Mouse (Mus musculus): Measurements from ENCODE around the gene Ric8b.

Gene Ric8b

DNA sequence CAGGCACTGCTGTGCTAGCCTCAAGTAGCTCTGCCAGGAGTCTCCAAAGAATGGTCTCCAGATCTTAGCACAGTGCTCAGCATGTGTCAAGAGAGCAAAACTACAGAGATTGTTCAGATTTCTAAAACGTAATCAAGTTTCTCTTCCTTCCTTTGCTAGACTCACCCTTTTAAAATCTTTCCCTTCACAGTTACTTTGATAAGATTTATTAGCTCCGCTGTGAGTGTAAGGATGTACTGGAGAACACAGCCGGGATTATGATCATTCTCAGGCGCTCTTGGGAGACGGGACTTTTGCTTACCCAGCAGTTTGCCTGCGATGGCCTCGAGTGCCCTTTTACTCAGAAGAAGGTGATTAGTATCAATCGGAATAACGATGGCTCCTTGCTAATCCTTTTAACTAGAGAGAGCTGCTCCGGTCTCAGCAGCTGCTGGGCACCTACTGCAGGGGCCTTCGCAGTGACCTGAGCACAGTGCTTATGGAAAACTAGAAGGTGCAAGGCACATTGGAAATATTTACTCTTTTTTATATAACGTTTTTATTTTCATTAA lies 43.0 kb downstream of the Ric8b start:
- DNase-seq (ENCODE audit: low read depth, low spot score): peak; percentile 50

DNA sequence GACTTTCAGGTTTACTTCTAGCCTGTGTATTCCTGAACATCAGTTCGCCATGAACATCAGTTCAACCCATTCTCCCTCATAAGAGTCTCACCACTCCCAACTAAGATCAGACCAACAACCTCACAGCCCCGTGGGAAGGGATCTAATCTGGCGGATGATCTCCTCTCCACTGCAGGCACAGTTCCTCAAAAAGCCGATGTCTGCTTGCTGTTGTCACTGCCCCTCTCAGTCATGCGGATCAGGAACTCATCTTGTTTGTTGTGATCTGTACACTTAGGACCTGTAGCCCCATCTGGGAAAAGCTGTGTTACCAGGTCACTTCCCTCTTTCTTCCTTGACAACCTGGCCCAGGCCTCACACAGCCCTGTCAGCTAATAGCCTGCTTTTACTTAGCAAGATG lies 45.7 kb downstream of the Ric8b start:
- no peak for DNase-seq (ENCODE audit: low read depth, low spot score)

DNA sequence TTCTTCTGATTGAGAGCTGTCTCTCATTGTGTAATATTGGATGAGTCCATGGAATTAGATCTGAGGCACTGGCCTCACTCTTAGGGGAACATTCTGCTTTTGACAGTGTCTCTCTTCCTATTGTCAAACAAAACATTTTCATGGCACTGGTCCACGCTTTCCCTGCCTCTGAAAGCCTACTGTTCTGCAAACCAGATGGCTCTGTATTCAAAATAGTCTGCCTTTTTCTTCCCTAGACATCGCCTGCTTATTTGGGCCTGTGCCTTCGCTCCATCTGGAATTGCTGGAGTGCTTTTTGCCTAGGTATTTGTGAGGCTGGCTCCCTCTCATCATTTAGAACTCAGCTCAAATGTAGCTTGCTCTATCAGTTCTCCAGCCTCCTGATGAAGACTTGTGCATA lies 46.3 kb downstream of the Ric8b start:
- DNase-seq (ENCODE audit: low read depth, low spot score): no peak

- DNase-seq (ENCODE audit: low read depth, low spot score): no peak
Observed at GRCm38 (mm10) chr10:84966542-84966941, 49.1 kb downstream of the Ric8b start.

GRCm38 (mm10) chr10:84967645-84968044 lies 50.2 kb downstream of the Ric8b start:
- no peak for DNase-seq (ENCODE audit: low read depth, low spot score)

DNA sequence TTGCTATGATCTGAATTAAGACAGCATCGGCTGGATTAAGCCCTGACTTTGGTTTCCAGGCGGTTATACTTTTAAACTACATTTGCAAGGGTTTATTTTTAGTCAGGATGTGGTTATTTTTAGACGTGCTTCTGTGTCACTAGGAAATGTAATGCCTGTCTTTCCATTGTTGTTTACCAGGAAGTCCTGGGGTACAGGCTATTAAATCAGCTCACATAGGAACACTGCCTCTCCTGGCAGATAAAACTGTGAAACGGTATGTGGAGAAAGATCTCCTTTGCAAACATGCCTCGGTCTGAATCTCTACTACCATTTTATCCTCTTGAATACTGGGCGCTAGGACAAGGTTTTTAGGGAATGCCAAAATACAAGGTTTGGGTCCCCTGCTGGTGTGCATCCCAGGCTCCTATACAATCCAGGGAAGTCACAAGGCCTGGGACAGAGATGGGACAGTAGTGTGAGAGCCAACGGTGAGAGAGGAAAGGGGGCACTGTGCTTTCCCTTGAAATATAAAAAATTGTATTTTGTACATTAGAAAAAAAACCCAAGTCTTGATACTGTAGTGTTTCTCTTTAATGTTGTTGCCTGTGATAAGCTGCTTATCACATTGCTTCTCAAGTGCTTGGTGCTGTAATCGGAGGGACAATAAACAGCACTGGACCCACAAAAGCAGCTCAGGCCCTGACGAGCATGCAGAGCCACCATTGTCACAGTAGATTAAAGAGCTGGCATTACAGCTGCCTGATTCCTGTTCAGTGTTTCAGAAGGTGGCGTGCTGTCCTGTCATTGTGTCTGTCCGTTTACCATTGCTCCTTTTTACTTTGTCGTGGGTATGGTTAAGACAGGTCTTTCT lies 51.7 kb downstream of the Ric8b start:
- no peak for DNase-seq (ENCODE audit: low read depth, low spot score)

DNA sequence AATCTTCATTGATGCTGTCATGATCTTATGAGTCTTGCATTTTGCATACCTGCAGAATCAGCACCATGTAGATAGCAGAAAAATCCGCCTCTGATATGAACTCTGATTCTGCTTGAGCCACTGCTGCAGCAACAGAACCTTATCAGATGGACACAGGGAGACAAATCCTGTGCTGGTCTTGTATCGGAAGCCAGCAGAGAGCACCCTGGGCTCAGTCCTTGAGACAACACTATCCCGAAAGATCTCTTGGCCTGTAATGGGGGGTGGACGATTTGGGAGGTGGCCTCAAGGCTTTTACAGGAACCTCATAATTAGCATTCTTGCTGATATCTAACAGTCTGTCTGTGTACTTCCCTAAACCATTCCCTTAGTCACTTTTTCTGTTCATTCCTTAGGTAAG lies 57.8 kb downstream of the Ric8b start:
- no peak for DNase-seq (ENCODE audit: low read depth, low spot score)

- no peak for DNase-seq (ENCODE audit: low read depth, low spot score)
Observed at GRCm38 (mm10) chr10:84976588-84977351, 59.4 kb downstream of the Ric8b start.

DNA sequence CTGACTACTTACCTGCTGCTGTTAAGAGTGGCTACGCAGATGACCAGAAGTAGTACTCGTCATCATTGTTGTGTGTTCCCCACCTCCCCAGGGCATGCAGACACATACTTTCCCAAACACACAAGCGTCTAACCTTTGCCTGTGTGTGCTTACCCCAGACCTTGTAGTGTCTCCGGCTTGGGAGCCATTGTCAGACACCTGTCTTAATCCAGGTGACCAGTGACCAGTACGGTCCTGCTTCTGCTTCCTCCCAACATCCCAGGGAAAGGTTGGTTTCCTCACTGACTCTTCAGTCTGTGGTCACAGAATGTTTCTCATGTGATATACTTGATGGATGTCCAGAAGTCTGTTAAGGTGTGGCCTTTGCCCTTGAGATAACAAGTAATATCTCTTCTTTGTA lies 62.9 kb downstream of the Ric8b start:
- DNase-seq (ENCODE audit: low read depth, low spot score): no peak

- DNase-seq (ENCODE audit: low read depth, low spot score): no peak
Observed at GRCm38 (mm10) chr10:84981441-84981840, 64.0 kb downstream of the Ric8b start.

GRCm38 (mm10) chr10:84982675-84983074 lies 65.3 kb downstream of the Ric8b start:
- no peak for DNase-seq (ENCODE audit: low read depth, low spot score)

DNA sequence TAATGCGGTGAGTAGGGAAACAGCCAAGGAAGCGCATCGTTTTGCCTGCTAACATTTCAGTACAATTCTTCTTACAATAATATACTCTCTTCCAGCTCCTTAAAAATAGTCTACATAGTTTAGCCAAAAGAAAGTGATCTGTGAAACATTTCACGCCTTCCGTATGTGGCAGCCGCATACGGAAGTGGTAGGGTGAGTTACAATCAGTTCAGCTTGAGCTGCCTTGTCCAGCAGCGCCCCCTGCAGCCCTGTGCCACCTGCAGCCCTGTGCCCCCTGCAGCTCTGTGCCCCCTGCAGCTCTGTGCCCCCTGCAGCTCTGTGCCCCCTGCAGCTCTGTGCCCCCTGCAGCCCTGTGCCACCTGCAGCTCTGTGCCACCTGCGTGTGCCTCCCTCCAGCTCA lies 68.5 kb downstream of the Ric8b start:
- peak; percentile 16 for DNase-seq (ENCODE audit: low read depth, low spot score)

DNA sequence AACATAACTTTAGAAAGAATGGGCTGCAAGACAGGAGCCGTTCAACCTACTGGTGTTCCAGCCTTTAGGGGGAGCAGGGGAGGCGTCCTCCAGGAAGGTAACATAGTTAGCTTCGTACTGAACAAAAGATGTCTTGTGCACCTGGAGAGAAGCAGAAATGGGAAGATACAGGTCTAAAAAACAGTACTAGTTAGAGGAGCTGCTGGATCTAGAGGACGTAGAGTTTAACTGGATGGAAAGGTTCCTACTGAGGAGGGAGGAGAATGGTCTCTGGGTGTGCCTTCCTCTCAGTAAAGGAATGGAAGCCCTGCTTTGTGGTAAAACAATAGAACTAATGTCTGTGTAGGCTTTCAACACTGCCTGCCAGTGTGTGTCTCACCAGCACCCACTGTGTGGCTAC lies 70.2 kb downstream of the Ric8b start:
- no peak for DNase-seq (ENCODE audit: low read depth, low spot score)

GRCm38 (mm10) chr10:84988650-84989049 lies 71.2 kb downstream of the Ric8b start:
- no peak for DNase-seq (ENCODE audit: low read depth, low spot score)

DNA sequence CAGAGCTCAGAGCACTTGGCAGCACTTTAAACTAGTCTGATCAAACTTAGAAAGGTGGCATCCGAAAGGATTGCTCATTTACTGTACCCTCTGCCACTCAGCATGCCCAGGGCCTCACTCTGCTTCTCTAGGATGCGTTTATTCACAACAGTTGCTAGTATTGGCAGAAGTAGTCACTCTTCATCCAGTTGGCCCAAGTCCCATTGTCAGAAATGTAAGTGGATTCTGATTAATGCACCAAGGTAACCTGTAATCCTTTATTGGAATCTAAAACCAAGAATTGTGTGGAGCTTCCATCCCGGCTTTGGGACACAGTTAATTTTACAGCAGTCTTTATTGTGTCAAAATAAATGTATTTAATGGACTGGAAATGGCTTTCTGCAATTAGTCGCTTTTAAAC lies 76.9 kb downstream of the Ric8b start:
- DNase-seq (ENCODE audit: low read depth, low spot score): no peak

DNA sequence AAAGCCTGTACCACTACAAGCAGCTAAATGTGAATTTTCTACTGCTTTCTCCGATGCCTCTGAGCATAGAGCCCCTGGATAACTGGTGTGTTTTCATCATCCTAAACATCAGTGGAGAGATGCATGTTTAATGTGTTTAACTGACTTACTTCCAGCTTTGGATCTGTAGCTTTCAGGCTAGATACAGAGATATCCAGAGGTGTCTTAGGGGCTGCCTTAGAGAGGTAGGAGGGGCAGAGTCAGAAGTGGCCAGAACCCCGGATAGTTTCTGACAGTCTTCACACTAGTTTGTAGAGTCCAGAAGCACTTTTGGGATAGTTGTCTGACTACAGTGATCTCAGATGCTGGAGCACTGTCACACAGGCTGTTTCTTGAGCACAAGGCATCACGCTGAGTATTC lies 77.6 kb downstream of the Ric8b start:
- DNase-seq (ENCODE audit: low read depth, low spot score): no peak

GRCm38 (mm10) chr10:84996366-84996765 lies 79.0 kb downstream of the Ric8b start:
- DNase-seq (ENCODE audit: low read depth, low spot score): no peak

GRCm38 (mm10) chr10:84997571-84998224 lies 80.3 kb downstream of the Ric8b start:
- DNase-seq (ENCODE audit: low read depth, low spot score): no peak

DNA sequence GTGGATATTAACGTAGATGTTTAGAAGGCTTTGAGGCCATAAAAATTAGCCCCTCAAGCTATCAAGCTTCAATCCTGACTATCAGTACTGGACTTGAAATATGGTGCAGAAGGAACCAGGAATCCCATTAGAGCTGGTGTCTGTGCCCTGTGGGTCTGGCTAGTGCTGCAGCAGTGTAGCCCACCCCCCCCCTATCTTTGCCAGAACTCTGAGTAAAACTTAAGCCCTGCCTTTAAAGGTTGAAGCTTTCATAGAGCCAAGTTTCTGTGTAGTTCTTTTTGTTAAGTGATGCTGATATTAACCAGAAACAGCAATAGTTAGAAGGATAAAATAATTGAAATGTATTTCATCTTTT lies 80.8 kb downstream of the Ric8b start:
- DNase-seq (ENCODE audit: low read depth, low spot score): no peak

- no peak for DNase-seq (ENCODE audit: low read depth, low spot score)
Observed at GRCm38 (mm10) chr10:85001920-85002319, 84.5 kb downstream of the Ric8b start.

GRCm38 (mm10) chr10:85003190-85004026 lies 86.0 kb downstream of the Ric8b start:
- no peak for DNase-seq (ENCODE audit: low read depth, low spot score)

Data from retina, postnatal 7 days (tissue).